Mouse (Mus musculus) limb, embryonic 12.5 days (tissue): Measurements from ENCODE around the gene Stim1. TPM values are rescaled to one million over a fixed set of nuclear protein-coding genes. Genes with fewer than 3 reads are reported as not detected.

ENCODE experiments used
- ATAC-seq: fragments of 200-750 bp; cut with Nextera tagmentation; 2 replicates; pipeline ENCODE4 v1.8.0; 2017; ENCODE audit warnings: low read depth, moderate TSS enrichment; ENCODE audit not compliant: insufficient number of reproducible peaks, insufficient read depth, low FRiP score, low TSS enrichment
- H3K27ac ChIP-seq: fragments of 300-500 bp; sonication (generic); 2 replicates; pipeline ENCODE4 v1.5.1; 2016; ENCODE audit warnings: mild to moderate bottlenecking, moderate library complexity
- H3K27me3 ChIP-seq: fragments of 300-500 bp; sonication (generic); 2 replicates; pipeline ENCODE4 v1.6.1; 2016; ENCODE audit warnings: mild to moderate bottlenecking, moderate library complexity
- H3K36me3 ChIP-seq: fragments of 300-500 bp; sonication (generic); 2 replicates; pipeline ENCODE4 v1.6.1; 2016; ENCODE audit warnings: mild to moderate bottlenecking, moderate library complexity
- H3K4me1 ChIP-seq: fragments of 300-500 bp; sonication (generic); replicated peaks from 2 replicates; pipeline ENCODE4 v1.6.1; 2016
- H3K4me2 ChIP-seq: fragments of 300-500 bp; sonication (generic); 2 replicates; pipeline ENCODE4 v1.6.1; 2016; ENCODE audit warnings: mild to moderate bottlenecking, moderate library complexity
- H3K4me3 ChIP-seq: fragments of 300-500 bp; sonication (generic); replicated peaks from 2 replicates; pipeline ENCODE4 v1.5.1; 2016; ENCODE audit warnings: mild to moderate bottlenecking
- H3K9ac ChIP-seq: fragments of 300-500 bp; sonication (generic); replicated peaks from 2 replicates; pipeline ENCODE4 v1.6.1; 2016; ENCODE audit warnings: mild to moderate bottlenecking, moderate library complexity
- H3K9me3 ChIP-seq: fragments of 300-500 bp; sonication (generic); 2 replicates; pipeline ENCODE4 v1.6.1; 2016; ENCODE audit warnings: mild to moderate bottlenecking, moderate library complexity
- WGBS: fragments of 180-500 bp; shearing (Covaris S2); methylation state at CpG from one replicate; pipeline ENCODE4 v1.1.7; 2016; 5-methylcytosine and 5-hydroxymethylcytosine counted together
- polyA plus RNA-seq: library from polyadenylated mRNA; unstranded; fragments of >200 nt; fragmentation: Nextera tagmentation; extraction: Ambion mirVana; gene quantifications from 2 replicates; pipeline ENCODE4 v1.2.1, GENCODE M21; 2016

The Stim1 gene
- polyA plus RNA-seq, 1 experiment from 2014 or later = 17.7 TPM

DNA sequence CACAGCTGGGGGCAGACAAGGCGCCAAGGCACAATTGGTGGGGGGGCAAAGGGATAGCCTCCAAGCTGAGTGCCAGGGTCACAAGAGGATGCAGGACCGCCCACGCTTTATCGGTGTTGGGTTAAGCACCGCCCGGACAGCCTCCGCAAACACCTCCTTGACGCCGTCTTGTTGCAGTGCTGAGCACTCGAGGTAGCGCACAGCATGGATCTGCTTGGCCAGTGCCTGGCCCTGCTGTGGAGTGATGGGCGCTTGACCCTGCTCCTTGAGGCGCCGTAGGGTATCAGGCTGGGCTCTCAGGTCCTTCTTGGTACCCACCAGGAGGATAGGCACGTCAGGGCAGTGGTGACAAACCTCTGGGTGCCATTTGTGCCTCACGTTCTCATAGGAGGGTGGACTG, 28.0 kb upstream of the Stim1 start:
- H3K9me3 ChIP-seq = no peaks in the 10 kb centered on the region
- H3K36me3 ChIP-seq = peaks cover 88% of the 10 kb centered on the region
- no peak overlapping the region for H3K27ac ChIP-seq
- H3K27me3 ChIP-seq = no peaks in the 10 kb centered on the region
- H3K4me1 ChIP-seq = no peaks in the 10 kb centered on the region
- no peak overlapping the region for H3K4me3 ChIP-seq
- ATAC-seq = no peak
- H3K9ac ChIP-seq = no peak overlapping the region
- 90% methylated on average over 16 of the region's 16 CpGs for WGBS
- no peak overlapping the region for H3K4me2 ChIP-seq

DNA sequence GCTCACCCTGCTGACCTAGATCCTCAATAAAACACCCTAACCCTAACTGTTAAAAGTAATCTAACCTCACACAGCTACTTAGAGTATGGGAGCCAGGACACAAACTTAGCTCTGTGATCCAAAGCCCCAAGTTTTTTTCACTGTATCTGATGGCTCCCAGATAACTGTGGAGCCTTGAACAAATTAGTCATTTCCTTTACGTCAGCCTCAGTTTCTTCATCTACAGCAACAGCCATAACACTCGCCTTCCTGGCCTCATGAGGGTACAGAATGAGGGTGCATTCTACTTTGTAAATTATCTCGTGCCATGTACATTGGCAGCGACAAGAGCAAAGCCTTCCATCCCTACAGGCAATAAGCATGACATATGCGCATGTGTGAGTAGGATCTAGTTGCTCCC, 25.2 kb upstream of the Stim1 start:
- 82% methylated on average over 5 of the region's 5 CpGs for WGBS
- Histone ChIP-seq H3K4me3 (no peak overlapping the region), H3K27ac (no peak overlapping the region), H3K4me1 (peaks cover 20% of the 10 kb centered on the region), H3K4me2 (no peak overlapping the region), H3K36me3 (peaks cover 60% of the 10 kb centered on the region), H3K9ac (no peak overlapping the region), H3K9me3 (no peaks in the 10 kb centered on the region), H3K27me3 (no peaks in the 10 kb centered on the region)
- ATAC-seq = no peak

DNA sequence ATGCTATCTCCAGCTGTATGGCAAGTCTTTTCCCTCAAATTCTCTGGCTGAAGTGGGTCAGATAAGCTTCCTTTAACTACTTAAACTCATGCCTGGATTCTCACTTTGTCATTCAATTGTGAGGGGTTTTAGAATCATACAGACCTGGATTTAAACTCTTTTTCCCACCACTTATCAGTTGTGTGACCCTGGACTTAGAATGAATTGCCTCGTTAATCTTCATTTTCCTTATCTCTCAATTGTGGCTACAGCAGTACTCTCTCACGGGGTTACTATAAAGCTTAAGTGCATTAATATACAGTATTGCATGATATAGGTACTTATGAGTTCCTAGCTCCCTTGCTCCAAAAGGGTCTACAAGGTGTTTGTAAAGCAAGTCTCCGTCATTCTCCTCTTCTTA, 24.7 kb upstream of the Stim1 start:
- ATAC-seq = no peak
- Histone ChIP-seq H3K4me3 (no peak overlapping the region), H3K4me1 (peaks cover 25% of the 10 kb centered on the region), H3K9me3 (no peaks in the 10 kb centered on the region), H3K4me2 (no peak overlapping the region), H3K27ac (no peak overlapping the region), H3K36me3 (peaks cover 55% of the 10 kb centered on the region), H3K9ac (no peak overlapping the region), H3K27me3 (no peaks in the 10 kb centered on the region)
- 84% methylated on average over 3 of the region's 3 CpGs for WGBS

DNA sequence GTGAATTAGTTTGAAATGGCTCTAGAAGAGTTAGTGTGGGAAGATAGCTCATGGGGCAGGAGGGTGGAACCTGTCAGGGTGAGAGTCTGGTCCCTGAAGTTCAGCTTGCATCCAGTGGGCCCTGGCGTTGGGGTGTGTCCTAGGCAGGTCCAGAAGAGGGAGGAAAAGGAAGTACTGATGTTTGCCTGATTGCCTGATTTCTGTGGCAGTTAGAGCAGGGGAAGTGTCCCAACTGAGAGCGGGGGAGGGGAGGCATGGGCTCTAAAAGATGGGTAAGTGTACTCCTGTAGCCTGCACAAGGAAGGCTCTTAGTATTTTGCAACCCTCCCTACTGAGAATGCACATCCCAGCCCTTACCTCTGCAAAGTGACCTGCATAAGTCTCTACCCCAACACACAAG, 23.7 kb upstream of the Stim1 start:
- H3K4me1 ChIP-seq = peaks cover 35% of the 10 kb centered on the region
- H3K9ac ChIP-seq = no peak overlapping the region
- WGBS = 81% methylated on average over 2 of the region's 2 CpGs
- H3K36me3 ChIP-seq = peaks cover 46% of the 10 kb centered on the region
- no peak for ATAC-seq
- no peak overlapping the region for H3K4me2 ChIP-seq
- H3K27ac ChIP-seq = no peak overlapping the region
- H3K9me3 ChIP-seq = no peaks in the 10 kb centered on the region
- H3K4me3 ChIP-seq = no peak overlapping the region
- no peaks in the 10 kb centered on the region for H3K27me3 ChIP-seq

DNA sequence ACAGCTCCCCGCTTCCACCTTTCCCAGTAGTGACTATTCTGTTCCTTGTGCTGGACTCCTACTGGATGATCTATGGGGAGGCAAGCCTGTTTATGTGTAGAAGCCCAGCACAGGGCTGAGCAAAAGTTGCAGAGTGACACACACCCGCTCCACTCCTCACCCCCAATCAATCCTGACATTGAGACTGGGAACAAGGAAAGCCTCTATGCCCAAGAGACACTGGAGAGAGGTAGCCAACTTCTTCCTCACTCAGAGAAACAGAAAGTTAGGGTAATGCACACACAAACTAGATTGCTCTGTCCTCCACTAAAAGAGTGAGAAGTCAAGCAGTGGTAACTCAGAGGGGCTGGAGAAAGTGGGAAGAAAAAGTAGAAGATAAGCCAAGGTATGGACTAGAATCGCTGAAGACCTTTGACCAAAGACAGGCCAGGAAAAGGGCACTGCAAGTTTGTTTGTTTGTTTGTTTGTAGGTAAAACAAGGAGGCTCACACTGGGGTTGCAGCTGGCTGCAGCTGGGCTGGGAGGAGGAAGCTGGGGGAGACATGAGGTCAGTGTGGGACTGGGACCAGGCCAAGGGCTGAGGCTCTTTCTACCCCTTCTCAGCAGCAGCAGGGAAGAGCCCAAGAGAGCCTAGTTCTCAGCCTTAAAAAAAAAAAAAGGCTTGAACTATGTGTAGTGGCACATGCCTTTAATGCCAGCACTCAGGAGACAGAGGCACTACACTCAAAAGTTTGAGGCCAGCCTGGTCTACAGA, 22.6 kb upstream of the Stim1 start:
- H3K36me3 ChIP-seq = peaks cover 35% of the 10 kb centered on the region
- H3K4me2 ChIP-seq = no peak overlapping the region
- peaks cover 41% of the 10 kb centered on the region for H3K4me1 ChIP-seq
- no peak overlapping the region for H3K9ac ChIP-seq
- 92% methylated on average over 3 of the region's 3 CpGs for WGBS
- 0 out of 2 replicates have a peak overlapping the region, but pooled peaks have one; percentile 30 for H3K27ac ChIP-seq
- no peaks in the 10 kb centered on the region for H3K27me3 ChIP-seq
- H3K9me3 ChIP-seq = no peaks in the 10 kb centered on the region
- no peak for ATAC-seq
- no peak overlapping the region for H3K4me3 ChIP-seq

DNA sequence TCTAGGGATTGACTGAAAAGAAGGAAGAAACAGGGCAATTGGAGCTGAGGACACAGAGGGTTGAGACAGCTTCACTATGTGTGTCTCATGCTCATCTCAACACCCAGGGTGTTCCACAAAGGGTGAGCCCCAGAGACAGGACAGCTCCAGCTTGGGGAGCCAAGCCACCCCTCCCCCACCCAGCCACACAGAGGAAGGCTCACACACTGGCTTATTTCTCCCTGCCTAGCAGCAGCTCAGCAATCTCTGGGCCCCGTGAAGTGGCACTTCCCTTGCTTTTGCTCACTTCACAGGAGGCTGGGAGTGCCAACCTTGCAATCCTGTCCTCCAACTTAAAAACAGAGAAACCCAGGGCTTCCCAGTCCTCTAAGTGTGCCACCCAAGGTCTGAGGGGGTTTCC, 21.8 kb upstream of the Stim1 start:
- Histone ChIP-seq H3K4me3 (no peak overlapping the region), H3K36me3 (peaks cover 26% of the 10 kb centered on the region), H3K4me1 (peaks cover 41% of the 10 kb centered on the region), H3K4me2 (no peak overlapping the region; the same call in 1 of the 2 replicates), H3K9me3 (no peaks in the 10 kb centered on the region), H3K9ac (peak overlapping the region; percentile 28; the same call in 1 of the 2 replicates), H3K27ac (0 out of 2 replicates have a peak overlapping the region, but pooled peaks have one; percentile 30), H3K27me3 (no peaks in the 10 kb centered on the region)
- 7% methylated on average over 1 of the region's 1 CpGs for WGBS
- no peak for ATAC-seq

DNA sequence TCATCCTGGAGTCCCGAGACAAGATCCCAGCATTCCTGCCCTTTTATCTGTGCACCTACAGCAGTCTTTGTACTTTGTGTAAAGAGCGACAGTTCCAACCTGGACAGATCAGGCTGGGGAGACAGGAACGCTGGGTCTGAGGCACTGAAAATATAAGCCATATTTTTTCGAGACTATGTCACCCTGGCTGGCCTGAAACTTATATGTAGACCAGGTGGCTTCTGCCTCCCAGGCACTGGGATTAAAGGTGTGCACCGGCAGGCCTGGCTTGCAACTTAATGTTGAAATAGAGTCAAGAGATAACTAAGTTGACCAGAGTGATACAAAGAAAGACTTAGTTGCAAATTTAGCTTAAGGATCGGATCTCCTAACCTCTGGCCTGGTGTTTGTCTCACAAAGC, 21.3 kb upstream of the Stim1 start:
- Histone ChIP-seq H3K4me1 (peaks cover 41% of the 10 kb centered on the region), H3K36me3 (peaks cover 22% of the 10 kb centered on the region), H3K9ac (0 out of 2 replicates have a peak overlapping the region, but pooled peaks have one; percentile 28), H3K4me3 (no peak overlapping the region), H3K4me2 (no peak overlapping the region), H3K27me3 (no peaks in the 10 kb centered on the region), H3K9me3 (no peaks in the 10 kb centered on the region), H3K27ac (0 out of 2 replicates have a peak overlapping the region, but pooled peaks have one; percentile 30)
- no peak for ATAC-seq
- WGBS = 51% methylated on average over 6 of the region's 6 CpGs

DNA sequence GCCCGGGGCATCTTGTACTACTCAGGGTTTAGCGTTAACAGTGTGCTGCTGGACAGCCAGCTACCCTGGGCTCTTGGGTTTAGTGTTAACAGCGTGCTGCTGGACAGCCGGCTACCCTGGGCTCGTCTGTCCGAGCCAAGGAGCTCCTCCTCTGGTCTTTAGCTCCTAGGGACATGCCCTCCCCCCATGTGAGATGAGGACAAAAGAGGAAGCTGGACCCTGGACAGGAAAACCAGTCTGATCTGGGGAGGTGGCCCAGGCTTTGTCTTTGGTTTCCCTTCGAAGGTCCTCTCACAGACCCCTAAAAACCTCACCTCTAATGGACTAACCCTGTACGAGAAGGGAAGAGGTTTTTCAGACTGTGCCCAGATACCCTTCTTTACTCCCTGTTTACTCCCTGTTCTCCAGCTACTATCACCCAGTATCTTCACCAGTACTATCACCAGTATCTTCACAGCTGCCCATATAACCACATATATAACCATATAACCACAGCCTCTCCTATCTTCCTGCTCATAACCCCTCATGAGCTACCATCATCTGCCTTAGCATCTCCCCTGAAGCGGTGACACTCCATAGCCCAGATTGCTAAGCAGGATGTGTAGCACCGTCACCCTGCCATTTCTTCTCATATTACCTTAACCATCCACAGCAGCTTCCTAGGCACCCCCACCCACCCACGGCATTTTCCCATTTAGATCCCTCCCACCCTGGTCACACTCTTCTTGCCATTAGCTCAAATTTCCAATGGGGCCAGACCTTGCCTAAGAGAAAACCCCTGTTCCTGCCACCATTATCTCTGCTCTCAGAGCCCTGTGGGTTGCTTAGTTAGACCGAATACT, 20.4 kb upstream of the Stim1 start:
- Histone ChIP-seq H3K4me3 (0 out of 2 replicates have a peak overlapping the region, but pooled peaks have one; percentile 15), H3K9me3 (no peaks in the 10 kb centered on the region), H3K36me3 (peaks cover 13% of the 10 kb centered on the region; the same call in 1 of the 2 replicates), H3K27ac (no peak overlapping the region), H3K4me1 (peaks cover 41% of the 10 kb centered on the region), H3K4me2 (peak overlapping the region; percentile 86), H3K27me3 (no peaks in the 10 kb centered on the region), H3K9ac (no peak overlapping the region)
- 47% methylated on average over 12 of the region's 12 CpGs for WGBS
- no peak for ATAC-seq

DNA sequence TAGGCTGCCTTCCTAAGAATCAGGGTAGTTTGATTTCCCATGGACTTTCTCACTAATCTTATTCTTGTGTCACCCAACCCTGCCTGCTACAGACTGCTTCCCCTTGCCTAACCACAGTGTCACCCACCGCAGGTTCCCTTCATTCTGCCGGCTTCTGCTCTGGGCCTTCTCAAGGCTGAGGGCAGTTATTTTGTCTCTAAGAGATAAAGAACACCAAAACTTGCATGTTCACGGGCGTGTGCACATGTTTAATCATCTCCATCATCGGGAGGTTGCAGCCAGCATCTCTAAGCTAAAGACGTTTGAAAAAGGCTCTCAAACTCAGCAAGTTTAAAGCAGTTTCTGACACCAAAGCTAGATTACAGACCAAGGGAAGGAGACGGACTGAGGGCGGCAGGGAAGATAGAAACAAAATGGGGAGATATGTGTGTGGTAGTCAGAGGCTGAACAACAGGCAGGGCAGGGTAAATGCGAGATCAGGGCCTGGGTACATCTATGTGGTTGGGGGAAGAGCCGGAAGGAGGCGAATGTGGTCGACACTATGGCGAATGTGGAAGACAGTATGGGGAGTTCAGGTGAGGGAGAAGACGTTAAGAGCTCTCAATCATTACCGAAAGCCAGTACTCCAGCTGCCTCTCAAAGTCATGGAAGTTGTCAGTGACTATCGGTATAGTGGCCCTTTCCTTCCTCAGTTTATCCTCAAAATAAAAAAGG, 18.8 kb upstream of the Stim1 start:
- Histone ChIP-seq H3K9ac (peak overlapping the region; percentile 89), H3K4me3 (peak overlapping the region; percentile 82), H3K27me3 (no peaks in the 10 kb centered on the region), H3K36me3 (0 out of 2 replicates have a peak, but pooled peaks cover 4% of the 10 kb centered on the region), H3K27ac (peak overlapping the region; percentile 98), H3K4me2 (peak overlapping the region; percentile 86), H3K9me3 (no peaks in the 10 kb centered on the region), H3K4me1 (peaks cover 41% of the 10 kb centered on the region)
- no peak for ATAC-seq
- 26% methylated on average over 16 of the region's 16 CpGs for WGBS

DNA sequence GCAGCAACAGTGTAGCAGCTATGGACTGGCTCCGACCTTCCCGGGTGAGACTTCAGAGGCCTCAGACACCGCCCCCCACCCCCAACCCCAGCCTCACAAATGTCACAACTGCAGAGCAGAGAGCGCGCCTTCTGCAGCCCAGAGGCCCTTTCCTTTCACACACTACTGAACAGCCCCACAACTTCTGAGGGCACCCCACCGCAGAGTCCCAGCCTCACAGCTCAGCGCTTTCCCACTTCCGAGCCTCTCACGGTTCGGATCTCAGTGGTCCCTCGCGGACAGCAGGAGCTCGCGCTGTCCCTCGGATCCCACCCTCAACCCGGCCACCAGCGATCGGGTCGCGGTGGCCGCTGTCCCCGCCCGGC, 18.1 kb upstream of the Stim1 start:
- peak; percentile 26 for ATAC-seq
- WGBS = under 1% methylated on average over 23 of the region's 23 CpGs
- peak overlapping the region; percentile 89 for H3K9ac ChIP-seq
- H3K4me2 ChIP-seq = peak overlapping the region; percentile 86
- H3K36me3 ChIP-seq = no peaks in the 10 kb centered on the region
- no peaks in the 10 kb centered on the region for H3K9me3 ChIP-seq
- peak overlapping the region; percentile 98 for H3K27ac ChIP-seq
- no peaks in the 10 kb centered on the region for H3K27me3 ChIP-seq
- H3K4me3 ChIP-seq = peak overlapping the region; percentile 82
- H3K4me1 ChIP-seq = peaks cover 41% of the 10 kb centered on the region
